Mouse (Mus musculus): ENCODE data around the gene Gm17087. TPM values are rescaled to one million over a fixed set of nuclear protein-coding genes. Genes with fewer than 3 reads are reported as not detected.

The Gm17087 gene
- polyA plus RNA-seq, 1 experiment from 2014 or later = not detected

GRCm38 (mm10) chr17:8557926-8558325 is 8.8 kb downstream of the Gm17087 start:
- no peaks in the 10 kb centered on the region for H3K36me3 ChIP-seq (ENCODE audit: insufficient read depth, low read length)
- H3K4me2 ChIP-seq (ENCODE audit: low read length) = no peak overlapping the region
- ATAC-seq (replicated peaks; ENCODE audit: low FRiP score, low read depth) (no peak), DNase-seq (ENCODE audit: low spot score) (no peak)
- H3K27me3 ChIP-seq (ENCODE audit: insufficient read depth, low read length) = no peaks in the 10 kb centered on the region
- no peak overlapping the region for H3K4me3 ChIP-seq (replicated peaks; ENCODE audit: low read depth, low read length)
- H3K9ac ChIP-seq (ENCODE audit: low read depth, low read length) = no peak overlapping the region
- H3K9me3 ChIP-seq (replicated peaks; ENCODE audit: low read length) = no peaks in the 10 kb centered on the region
- H3K4me1 ChIP-seq (replicated peaks; ENCODE audit: insufficient read depth, low read length) = no peaks in the 10 kb centered on the region
- TF ChIP-seq CTCF (IDR thresholded peaks at IDR 0.05; ENCODE audit: low read depth) = no peak
- 85% methylated on average over 8 of the region's 8 CpGs for WGBS
- H3K27ac ChIP-seq = no peak overlapping the region

- DNase-seq (ENCODE audit: low spot score) (no peak), ATAC-seq (replicated peaks; ENCODE audit: low FRiP score, low read depth) (no peak)
- no peaks in the 10 kb centered on the region for H3K9me3 ChIP-seq (replicated peaks; ENCODE audit: low read length)
- H3K4me3 ChIP-seq (replicated peaks; ENCODE audit: low read depth, low read length) = no peak overlapping the region
- TF ChIP-seq CTCF (IDR thresholded peaks at IDR 0.05; ENCODE audit: low read depth) = no peak
- H3K9ac ChIP-seq (ENCODE audit: low read depth, low read length) = no peak overlapping the region
- 72% methylated on average over 6 of the region's 6 CpGs for WGBS
- no peak overlapping the region for H3K27ac ChIP-seq
- H3K4me2 ChIP-seq (ENCODE audit: low read length) = no peak overlapping the region
- H3K27me3 ChIP-seq (ENCODE audit: insufficient read depth, low read length) = no peaks in the 10 kb centered on the region
- no peaks in the 10 kb centered on the region for H3K4me1 ChIP-seq (replicated peaks; ENCODE audit: insufficient read depth, low read length)
- H3K36me3 ChIP-seq (ENCODE audit: insufficient read depth, low read length) = no peaks in the 10 kb centered on the region
Measured at GRCm38 (mm10) chr17:8556223-8556622, 10.5 kb downstream of the Gm17087 start.

GRCm38 (mm10) chr17:8555785-8556184 is 11.0 kb downstream of the Gm17087 start:
- no peaks in the 10 kb centered on the region for H3K27me3 ChIP-seq (ENCODE audit: insufficient read depth, low read length)
- H3K4me2 ChIP-seq (ENCODE audit: low read length) = no peak overlapping the region
- peak; percentile 29 for DNase-seq (ENCODE audit: low spot score)
- H3K9me3 ChIP-seq (replicated peaks; ENCODE audit: low read length) = no peaks in the 10 kb centered on the region
- no peak overlapping the region for H3K27ac ChIP-seq
- H3K9ac ChIP-seq (ENCODE audit: low read depth, low read length) = no peak overlapping the region
- ATAC-seq (replicated peaks; ENCODE audit: low FRiP score, low read depth) = no peak
- no peaks in the 10 kb centered on the region for H3K36me3 ChIP-seq (ENCODE audit: insufficient read depth, low read length)
- no peak overlapping the region for H3K4me3 ChIP-seq (replicated peaks; ENCODE audit: low read depth, low read length)
- TF ChIP-seq CTCF (IDR thresholded peaks at IDR 0.05; ENCODE audit: low read depth) = no peak
- H3K4me1 ChIP-seq (replicated peaks; ENCODE audit: insufficient read depth, low read length) = no peaks in the 10 kb centered on the region
- 67% methylated on average over 9 of the region's 9 CpGs for WGBS

- Histone ChIP-seq H3K4me3 (replicated peaks; ENCODE audit: low read depth, low read length) (no peak overlapping the region), H3K27me3 (ENCODE audit: insufficient read depth, low read length) (no peaks in the 10 kb centered on the region), H3K9me3 (replicated peaks; ENCODE audit: low read length) (no peaks in the 10 kb centered on the region), H3K36me3 (ENCODE audit: insufficient read depth, low read length) (no peaks in the 10 kb centered on the region), H3K4me2 (ENCODE audit: low read length) (no peak overlapping the region), H3K27ac (no peak overlapping the region), H3K9ac (ENCODE audit: low read depth, low read length) (no peak overlapping the region), H3K4me1 (replicated peaks; ENCODE audit: insufficient read depth, low read length) (no peaks in the 10 kb centered on the region)
- TF ChIP-seq CTCF (IDR thresholded peaks at IDR 0.05; ENCODE audit: low read depth) = no peak
- DNase-seq (ENCODE audit: low spot score) (no peak), ATAC-seq (replicated peaks; ENCODE audit: low FRiP score, low read depth) (no peak)
- 72% methylated on average over 6 of the region's 6 CpGs for WGBS
Measured at GRCm38 (mm10) chr17:8554219-8554618, 12.5 kb downstream of the Gm17087 start.

- H3K4me1 ChIP-seq (replicated peaks; ENCODE audit: insufficient read depth, low read length) = no peaks in the 10 kb centered on the region
- H3K36me3 ChIP-seq (ENCODE audit: insufficient read depth, low read length) = no peaks in the 10 kb centered on the region
- no peak for DNase-seq (ENCODE audit: low spot score)
- H3K9ac ChIP-seq (ENCODE audit: low read depth, low read length) = no peak overlapping the region
- WGBS = 77% methylated on average over 3 of the region's 3 CpGs
- H3K9me3 ChIP-seq (replicated peaks; ENCODE audit: low read length) = no peaks in the 10 kb centered on the region
- H3K27ac ChIP-seq = no peak overlapping the region
- no peak for TF ChIP-seq CTCF (IDR thresholded peaks at IDR 0.05; ENCODE audit: low read depth)
- no peak for ATAC-seq (replicated peaks; ENCODE audit: low FRiP score, low read depth)
- H3K4me3 ChIP-seq (replicated peaks; ENCODE audit: low read depth, low read length) = no peak overlapping the region
- H3K27me3 ChIP-seq (ENCODE audit: insufficient read depth, low read length) = no peaks in the 10 kb centered on the region
- no peak overlapping the region for H3K4me2 ChIP-seq (ENCODE audit: low read length)
Measured at GRCm38 (mm10) chr17:8553601-8554000, 13.1 kb downstream of the Gm17087 start.

GRCm38 (mm10) chr17:8552346-8553035 is 14.3 kb downstream of the Gm17087 start:
- Histone ChIP-seq H3K9me3 (replicated peaks; ENCODE audit: low read length) (no peaks in the 10 kb centered on the region), H3K27ac (no peak overlapping the region), H3K27me3 (ENCODE audit: insufficient read depth, low read length) (no peaks in the 10 kb centered on the region), H3K36me3 (ENCODE audit: insufficient read depth, low read length) (no peaks in the 10 kb centered on the region), H3K4me3 (replicated peaks; ENCODE audit: low read depth, low read length) (no peak overlapping the region), H3K4me1 (replicated peaks; ENCODE audit: insufficient read depth, low read length) (no peaks in the 10 kb centered on the region), H3K4me2 (ENCODE audit: low read length) (no peak overlapping the region), H3K9ac (ENCODE audit: low read depth, low read length) (no peak overlapping the region)
- no peak for TF ChIP-seq CTCF (IDR thresholded peaks at IDR 0.05; ENCODE audit: low read depth)
- ATAC-seq (replicated peaks; ENCODE audit: low FRiP score, low read depth) = no peak
- DNase-seq (ENCODE audit: low spot score) = no peak
- WGBS = 72% methylated on average over 8 of the region's 8 CpGs

- TF ChIP-seq CTCF (IDR thresholded peaks at IDR 0.05; ENCODE audit: low read depth) = no peak
- no peak for DNase-seq (ENCODE audit: low spot score)
- no peaks in the 10 kb centered on the region for H3K4me1 ChIP-seq (replicated peaks; ENCODE audit: insufficient read depth, low read length)
- H3K36me3 ChIP-seq (ENCODE audit: insufficient read depth, low read length) = no peaks in the 10 kb centered on the region
- no peak overlapping the region for H3K4me2 ChIP-seq (ENCODE audit: low read length)
- ATAC-seq (replicated peaks; ENCODE audit: low FRiP score, low read depth) = no peak
- H3K9me3 ChIP-seq (replicated peaks; ENCODE audit: low read length) = no peaks in the 10 kb centered on the region
- no peak overlapping the region for H3K9ac ChIP-seq (ENCODE audit: low read depth, low read length)
- H3K4me3 ChIP-seq (replicated peaks; ENCODE audit: low read depth, low read length) = no peak overlapping the region
- H3K27me3 ChIP-seq (ENCODE audit: insufficient read depth, low read length) = no peaks in the 10 kb centered on the region
- WGBS = 60% methylated on average over 3 of the region's 3 CpGs
- no peak overlapping the region for H3K27ac ChIP-seq
Measured at GRCm38 (mm10) chr17:8551641-8552040, 15.1 kb downstream of the Gm17087 start.

All from kidney, postnatal 0 days (tissue).